Mouse (Mus musculus) adrenal gland (tissue): ENCODE data around the gene Prdm10.

Source experiments
- intact Hi-C: fragments of 180-260 bp; cut with DNase I; formaldehyde crosslinking; loops from one replicate; pipeline ENCODE4 v1.15.1; 2025

Prdm10 gene

GRCm38 (mm10) chr9:31301526-31302311, 21.4 kb downstream of the Prdm10 start:
- intact Hi-C loops: no loop called here

- intact Hi-C loops: no loop called here
Measured at GRCm38 (mm10) chr9:31304358-31304757, 24.0 kb downstream of the Prdm10 start.

- intact Hi-C loops: no loop called here
Measured at GRCm38 (mm10) chr9:31305117-31305516, 24.8 kb downstream of the Prdm10 start.

- intact Hi-C loops: no loop called here
Measured at GRCm38 (mm10) chr9:31305807-31306206, 25.5 kb downstream of the Prdm10 start.

- intact Hi-C loops: no loop called here
Measured at GRCm38 (mm10) chr9:31307232-31307631, 26.9 kb downstream of the Prdm10 start.

GRCm38 (mm10) chr9:31309041-31309440, 28.7 kb downstream of the Prdm10 start:
- intact Hi-C loops: no loop called here

- intact Hi-C loops: no loop called here
Measured at GRCm38 (mm10) chr9:31310662-31311061, 30.3 kb downstream of the Prdm10 start.

GRCm38 (mm10) chr9:31313876-31314275, 33.5 kb downstream of the Prdm10 start:
- intact Hi-C loops: no loop called here

GRCm38 (mm10) chr9:31315983-31316382, 35.6 kb downstream of the Prdm10 start:
- intact Hi-C loops: no loop called here

GRCm38 (mm10) chr9:31318956-31319355, 38.6 kb downstream of the Prdm10 start:
- intact Hi-C loops: no loop called here

GRCm38 (mm10) chr9:31320734-31321133, 40.4 kb downstream of the Prdm10 start:
- intact Hi-C loops: no loop called here

- intact Hi-C loops: no loop called here
Measured at GRCm38 (mm10) chr9:31321526-31321925, 41.2 kb downstream of the Prdm10 start.

- intact Hi-C loops: no loop called here
Measured at GRCm38 (mm10) chr9:31322090-31322489, 41.8 kb downstream of the Prdm10 start.

- intact Hi-C loops: no loop called here
Measured at GRCm38 (mm10) chr9:31330816-31331215, 50.5 kb downstream of the Prdm10 start.

GRCm38 (mm10) chr9:31331246-31331645, 50.9 kb downstream of the Prdm10 start:
- intact Hi-C loops: no loop called here

- intact Hi-C loops: no loop called here
Measured at GRCm38 (mm10) chr9:31331906-31332305, 51.6 kb downstream of the Prdm10 start.

- intact Hi-C loops: no loop called here
Measured at GRCm38 (mm10) chr9:31332826-31333225, 52.5 kb downstream of the Prdm10 start.

GRCm38 (mm10) chr9:31334991-31335390, 54.7 kb downstream of the Prdm10 start:
- intact Hi-C loops: no loop called here

- intact Hi-C loops: loop anchor here (10.0 kb wide), 2 partner anchors 260 to 400 kb away; partner anchors contain the start of gene Adamts8
Measured at GRCm38 (mm10) chr9:31344289-31344831, 64.0 kb downstream of the Prdm10 start.

- intact Hi-C loops: loop anchor here (5.0 to 10.0 kb wide), 3 partner anchors 194 to 402 kb away; partner anchors contain the start of gene Adamts8
Measured at GRCm38 (mm10) chr9:31346575-31347080, 66.3 kb downstream of the Prdm10 start.

GRCm38 (mm10) chr9:31348458-31348857, 68.1 kb downstream of the Prdm10 start:
- intact Hi-C loops: loop anchor here (5.0 to 10.0 kb wide), 3 partner anchors 196 to 404 kb away; partner anchors contain the start of gene Adamts8

- intact Hi-C loops: loop anchor here (5.0 to 10.0 kb wide), 3 partner anchors 197 to 404 kb away; partner anchors contain the start of gene Adamts8
Measured at GRCm38 (mm10) chr9:31348915-31349314, 68.6 kb downstream of the Prdm10 start.
